Mouse (Mus musculus) heart, embryonic 12.5 days (tissue): ENCODE measurements around the gene Olfr186. TPM values are rescaled to one million over a fixed set of nuclear protein-coding genes. Genes with fewer than 3 reads are reported as not detected.
"Not testable (repeated sequence)": the region's sequence is repeated elsewhere in the genome, so short reads cannot be mapped to it uniquely, and the experiment has no call there.

Experiments used
- ATAC-seq: fragments of 200-750 bp; cut with Nextera tagmentation; 2 replicates; pipeline ENCODE4 v1.8.0; 2017; ENCODE audit warnings: moderate TSS enrichment, moderate library complexity; ENCODE audit not compliant: insufficient number of reproducible peaks, low FRiP score
- H3K27ac ChIP-seq: fragments of 300-500 bp; sonication (generic); 2 replicates; pipeline ENCODE4 v1.5.1; 2016; ENCODE audit warnings: mild to moderate bottlenecking, moderate library complexity; ENCODE audit not compliant: poor library complexity, severe bottlenecking
- H3K27me3 ChIP-seq: fragments of 300-500 bp; sonication (generic); replicated peaks from 2 replicates; pipeline ENCODE4 v1.6.1; 2016; ENCODE audit warnings: mild to moderate bottlenecking, moderate library complexity
- H3K36me3 ChIP-seq: fragments of 300-500 bp; sonication (generic); 2 replicates; pipeline ENCODE4 v1.6.1; 2016; ENCODE audit warnings: mild to moderate bottlenecking, moderate library complexity
- H3K4me1 ChIP-seq: fragments of 300-500 bp; sonication (generic); replicated peaks from 2 replicates; pipeline ENCODE4 v1.6.1; 2016; ENCODE audit warnings: mild to moderate bottlenecking
- H3K4me2 ChIP-seq: fragments of 300-500 bp; sonication (generic); 2 replicates; pipeline ENCODE4 v1.6.1; 2016; ENCODE audit warnings: mild to moderate bottlenecking, moderate library complexity
- H3K4me3 ChIP-seq: fragments of 300-500 bp; sonication (generic); 2 replicates; pipeline ENCODE4 v1.5.1; 2016; ENCODE audit warnings: mild to moderate bottlenecking
- H3K9ac ChIP-seq: fragments of 300-500 bp; sonication (generic); 2 replicates; pipeline ENCODE4 v1.6.1; 2016; ENCODE audit warnings: mild to moderate bottlenecking, moderate library complexity
- H3K9me3 ChIP-seq: fragments of 300-500 bp; sonication (generic); replicated peaks from 2 replicates; pipeline ENCODE4 v1.6.1; 2016; ENCODE audit warnings: mild to moderate bottlenecking, moderate library complexity
- WGBS: fragments of 180-500 bp; shearing (Covaris S2); methylation state at CpG from one replicate; pipeline ENCODE4 v1.1.7; 2016; 5-methylcytosine and 5-hydroxymethylcytosine counted together
- polyA plus RNA-seq: library from polyadenylated mRNA; unstranded; fragments of >200 nt; fragmentation: Nextera tagmentation; extraction: Ambion mirVana; gene quantifications from 2 replicates; pipeline ENCODE4 v1.2.1, GENCODE M21; 2016

Olfr186 gene
- polyA plus RNA-seq = not detected in 2 replicates

GRCm38 (mm10) chr16:59030191-59030590, at the start of gene Olfr186:
Olfr186 (minus strand) TSS chr16:59030291.
- 84% methylated on average over 4 of the region's 4 CpGs for WGBS
- H3K36me3 ChIP-seq = no peaks in the 10 kb centered on the region
- H3K27ac ChIP-seq = no peak within 1 kb of the TSS
- no peak for ATAC-seq
- H3K4me2 ChIP-seq = no peak within 1 kb of the TSS
- H3K9ac ChIP-seq = no peak within 1 kb of the TSS
- no peaks in the 10 kb centered on the region for H3K27me3 ChIP-seq
- no peaks in the 10 kb centered on the region for H3K9me3 ChIP-seq
- no peak within 1 kb of the TSS for H3K4me3 ChIP-seq
- H3K4me1 ChIP-seq = no peaks in the 10 kb centered on the region

DNA sequence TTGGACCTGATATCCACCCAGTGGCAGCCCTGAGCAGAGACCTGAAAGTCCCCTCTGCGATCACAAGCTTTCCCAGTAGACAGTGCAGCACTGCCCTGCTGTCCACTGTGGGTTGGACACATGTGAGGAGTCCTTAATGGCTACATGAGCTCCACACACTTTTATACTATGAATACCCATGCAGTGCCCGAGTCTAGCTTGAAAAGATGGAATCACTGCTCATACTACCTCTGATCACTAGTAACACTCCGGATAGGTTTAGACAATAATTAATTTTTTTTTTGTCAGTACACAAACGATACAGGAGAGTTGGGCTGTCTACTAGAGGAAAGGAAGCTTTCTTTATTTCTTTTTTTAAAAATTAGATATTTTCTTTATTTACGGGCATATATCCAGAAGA, 47.8 kb upstream of the Olfr186 start, which contains the start of gene Olfr190:
TSS of gene Olfr190 (minus strand) at position 101 of the 400 bp plus-strand sequence.
- Histone ChIP-seq H3K36me3 (no peaks in the 10 kb centered on the region), H3K27ac (no peak within 1 kb of the TSS), H3K9ac (no peak within 1 kb of the TSS), H3K9me3 (no peaks in the 10 kb centered on the region), H3K4me3 (no peak within 1 kb of the TSS), H3K4me1 (no peaks in the 10 kb centered on the region), H3K27me3 (no peaks in the 10 kb centered on the region), H3K4me2 (no peak within 1 kb of the TSS)
- 81% methylated on average over 5 of the region's 5 CpGs for WGBS
- ATAC-seq = no peak

DNA sequence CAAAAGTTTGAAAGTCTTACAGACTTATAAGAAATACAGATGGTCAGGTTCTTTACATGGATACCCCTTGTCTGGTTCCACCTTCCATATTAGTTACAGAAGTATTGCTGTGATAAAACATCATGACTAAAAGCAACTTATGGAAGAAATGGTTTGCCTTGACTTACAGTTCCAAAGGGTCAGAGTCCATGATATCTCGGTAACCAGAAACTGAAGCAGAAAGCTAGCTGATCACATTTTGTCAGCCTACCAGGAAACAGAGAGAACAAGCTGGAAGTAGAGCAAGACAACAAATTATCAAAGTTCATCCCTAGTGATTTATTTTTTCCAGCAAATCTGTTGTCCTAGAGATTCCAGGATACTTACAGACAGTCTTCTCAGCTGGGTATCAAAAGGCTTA, 43.4 kb upstream of the Olfr186 start:
- Histone ChIP-seq H3K9ac (no peak overlapping the region), H3K4me2 (no peak overlapping the region), H3K27me3 (no peaks in the 10 kb centered on the region), H3K27ac (no peak overlapping the region), H3K4me1 (no peaks in the 10 kb centered on the region), H3K9me3 (no peaks in the 10 kb centered on the region), H3K4me3 (no peak overlapping the region), H3K36me3 (no peaks in the 10 kb centered on the region)
- 83% methylated on average over 1 of the region's 1 CpGs for WGBS
- ATAC-seq = no peak

GRCm38 (mm10) chr16:59071755-59072154, 41.7 kb upstream of the Olfr186 start:
- Histone ChIP-seq H3K36me3 (no peaks in the 10 kb centered on the region), H3K9ac (no peak overlapping the region), H3K27ac (no peak overlapping the region), H3K4me3 (no peak overlapping the region), H3K27me3 (no peaks in the 10 kb centered on the region), H3K4me2 (no peak overlapping the region), H3K9me3 (no peaks in the 10 kb centered on the region), H3K4me1 (no peaks in the 10 kb centered on the region)
- ATAC-seq = no peak

DNA sequence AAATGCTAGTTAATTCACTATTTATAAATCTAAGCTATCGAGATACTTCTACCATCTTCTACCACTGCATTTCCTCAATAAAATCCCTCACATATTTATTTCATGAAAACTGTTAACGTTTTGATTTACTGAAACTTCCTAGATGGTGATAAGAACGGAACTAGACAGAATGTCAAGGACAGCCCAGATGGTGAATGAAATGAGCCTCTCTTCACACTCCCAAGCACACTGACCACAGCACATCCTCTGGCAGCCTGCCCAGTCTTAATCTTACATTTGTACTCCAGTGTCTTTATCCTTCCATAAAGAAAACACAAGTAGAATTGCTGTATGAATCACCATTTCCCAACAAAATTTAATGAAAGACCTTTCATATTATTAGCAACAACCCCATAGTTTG, 32.3 kb upstream of the Olfr186 start:
- H3K4me1 ChIP-seq, H3K4me2 ChIP-seq, H3K4me3 ChIP-seq, H3K27me3 ChIP-seq, H3K36me3 ChIP-seq, ATAC-seq, H3K9me3 ChIP-seq, H3K27ac ChIP-seq, H3K9ac ChIP-seq: not testable (repeated sequence)
- 39% methylated on average over 3 of the region's 3 CpGs for WGBS

GRCm38 (mm10) chr16:59049286-59049685, 19.2 kb upstream of the Olfr186 start:
- H3K4me1 ChIP-seq, H3K9ac ChIP-seq, H3K36me3 ChIP-seq, H3K4me2 ChIP-seq, H3K27ac ChIP-seq, H3K9me3 ChIP-seq, ATAC-seq, H3K27me3 ChIP-seq, H3K4me3 ChIP-seq: not testable (repeated sequence)
- 87% methylated on average over 2 of the region's 2 CpGs for WGBS

- no peak overlapping the region for H3K4me2 ChIP-seq
- H3K4me1 ChIP-seq = no peaks in the 10 kb centered on the region
- WGBS = 72% methylated on average over 1 of the region's 1 CpGs
- no peaks in the 10 kb centered on the region for H3K27me3 ChIP-seq
- no peak overlapping the region for H3K27ac ChIP-seq
- 0 out of 2 replicates have a peak, but pooled peaks cover 3% of the 10 kb centered on the region for H3K9me3 ChIP-seq
- H3K36me3 ChIP-seq = no peaks in the 10 kb centered on the region
- no peak overlapping the region for H3K9ac ChIP-seq
- H3K4me3 ChIP-seq = no peak overlapping the region
- no peak for ATAC-seq
Measured at GRCm38 (mm10) chr16:59048860-59049259, 18.8 kb upstream of the Olfr186 start.

- Histone ChIP-seq H3K4me3 (no peak overlapping the region), H3K4me2 (no peak overlapping the region), H3K9me3 (0 out of 2 replicates have a peak, but pooled peaks cover 6% of the 10 kb centered on the region), H3K27ac (no peak overlapping the region), H3K4me1 (no peaks in the 10 kb centered on the region), H3K27me3 (no peaks in the 10 kb centered on the region), H3K9ac (no peak overlapping the region), H3K36me3 (no peaks in the 10 kb centered on the region)
- 57% methylated on average over 4 of the region's 4 CpGs for WGBS
- ATAC-seq = no peak
Measured at GRCm38 (mm10) chr16:59047579-59047978, 17.5 kb upstream of the Olfr186 start.

DNA sequence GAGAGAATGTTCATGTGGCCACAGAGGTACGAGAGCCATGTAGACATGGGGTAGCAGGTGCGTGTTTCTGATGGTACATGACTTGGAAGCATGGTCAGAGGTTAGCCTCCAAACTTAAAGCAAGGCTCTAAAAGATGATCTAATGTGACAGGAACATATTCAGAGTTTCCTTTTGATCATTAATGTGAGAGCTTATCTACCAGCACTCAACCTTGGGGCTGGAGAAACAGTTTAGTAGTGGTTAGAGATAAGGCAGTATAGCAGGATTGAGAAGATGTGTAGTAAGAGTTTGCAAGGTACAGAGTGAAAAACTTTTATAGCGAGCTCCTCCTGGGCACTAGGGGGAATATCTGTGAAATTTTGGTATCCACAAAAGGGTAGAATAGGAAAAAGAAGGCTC, 15.7 kb upstream of the Olfr186 start:
- no peaks in the 10 kb centered on the region for H3K36me3 ChIP-seq
- no peaks in the 10 kb centered on the region for H3K27me3 ChIP-seq
- no peak overlapping the region for H3K4me3 ChIP-seq
- no peaks in the 10 kb centered on the region for H3K4me1 ChIP-seq
- no peak overlapping the region for H3K4me2 ChIP-seq
- no peak overlapping the region for H3K27ac ChIP-seq
- no peak for ATAC-seq
- 69% methylated on average over 3 of the region's 3 CpGs for WGBS
- no peak overlapping the region for H3K9ac ChIP-seq
- 0 out of 2 replicates have a peak, but pooled peaks cover 6% of the 10 kb centered on the region for H3K9me3 ChIP-seq

GRCm38 (mm10) chr16:59039710-59040109, 9.6 kb upstream of the Olfr186 start, which contains the start of gene Olfr187:
Olfr187 (minus strand) TSS chr16:59039767.
- no peaks in the 10 kb centered on the region for H3K36me3 ChIP-seq
- no peak for ATAC-seq
- H3K9ac ChIP-seq = no peak within 1 kb of the TSS
- no peaks in the 10 kb centered on the region for H3K4me1 ChIP-seq
- no peaks in the 10 kb centered on the region for H3K27me3 ChIP-seq
- no peak within 1 kb of the TSS for H3K4me3 ChIP-seq
- no peak within 1 kb of the TSS for H3K27ac ChIP-seq
- H3K4me2 ChIP-seq = no peak within 1 kb of the TSS
- 0 out of 2 replicates have a peak, but pooled peaks cover 6% of the 10 kb centered on the region for H3K9me3 ChIP-seq
- 80% methylated on average over 7 of the region's 7 CpGs for WGBS

GRCm38 (mm10) chr16:59013357-59014018, 16.6 kb downstream of the Olfr186 start:
- Histone ChIP-seq H3K4me1 (no peaks in the 10 kb centered on the region), H3K9me3 (no peaks in the 10 kb centered on the region), H3K4me3 (no peak overlapping the region), H3K4me2 (no peak overlapping the region), H3K27me3 (no peaks in the 10 kb centered on the region), H3K36me3 (no peaks in the 10 kb centered on the region), H3K27ac (no peak overlapping the region), H3K9ac (no peak overlapping the region)
- no peak for ATAC-seq
- 56% methylated on average over 2 of the region's 2 CpGs for WGBS

GRCm38 (mm10) chr16:59007146-59007545, 22.9 kb downstream of the Olfr186 start:
- Histone ChIP-seq H3K4me3 (no peak overlapping the region), H3K9me3 (no peaks in the 10 kb centered on the region), H3K4me2 (no peak overlapping the region), H3K27ac (no peak overlapping the region), H3K4me1 (no peaks in the 10 kb centered on the region), H3K36me3 (no peaks in the 10 kb centered on the region), H3K27me3 (no peaks in the 10 kb centered on the region), H3K9ac (no peak overlapping the region)
- no peak for ATAC-seq
